In genomic region chr11:5901320-5901719, GRCm38 (mm10) we compare ENCODE assay signal across 10 mouse cellular contexts. TPM values are rescaled to one million over a fixed set of nuclear protein-coding genes. Genes with fewer than 3 reads are reported as not detected.
A peak's percentile ranks its signal among the peaks of the same experiment; 100 is the strongest.
DNase-seq lines count a peak whose midpoint lies in the region; ATAC-seq and TF ChIP-seq lines count a peak whose summit lies in the region.
"Had no signal": no experiment of that assay in that cellular context is flagged by ENCODE, and none has a peak within 500 bp of the region (broad histone marks: within the 10 kb centered on the region; RNA-seq: fewer than 3 reads in every experiment).

No protein-coding gene starts in this region.

- no peak for TF ChIP-seq CTCF in cortical plate, adult 2 months (IDR thresholded peaks at IDR 0.05; ENCODE audit: extremely low read depth, insufficient read depth, low read length)

- peak overlapping the region; percentile 0; the same call in 1 of the 2 replicates for H3K27ac ChIP-seq in heart, embryonic 15.5 days
- H3K27ac ChIP-seq in cortical plate, adult 2 months (ENCODE audit: insufficient read depth, low read length): 0 out of 2 replicates have a peak overlapping the region, but pooled peaks have one; percentile 2
- peak overlapping the region; percentile 88 for H3K27ac ChIP-seq in hindbrain, embryonic 10.5 days
- peak overlapping the region; percentile 87 for H3K27ac ChIP-seq in midbrain, embryonic 10.5 days (replicated peaks)

- TF ChIP-seq POLR2A in cortical plate, adult 2 months (IDR thresholded peaks at IDR 0.05; ENCODE audit: extremely low read depth, insufficient read depth, low read length): no peak

- no peaks in the 10 kb centered on the region for H3K36me3 ChIP-seq in heart, embryonic 15.5 days
- H3K36me3 ChIP-seq in hindbrain, embryonic 10.5 days: no peaks in the 10 kb centered on the region
- no peaks in the 10 kb centered on the region for H3K36me3 ChIP-seq in midbrain, embryonic 10.5 days

- H3K4me3 ChIP-seq in heart, embryonic 15.5 days: peak overlapping the region; percentile 37
- H3K4me3 ChIP-seq in cortical plate, adult 2 months (ENCODE audit: insufficient read depth, low read length): peak overlapping the region; percentile 1; the same call in 1 of the 2 replicates
- H3K4me3 ChIP-seq in hindbrain, embryonic 10.5 days: peak overlapping the region; percentile 53
- H3K4me3 ChIP-seq in midbrain, embryonic 10.5 days: peak overlapping the region; percentile 56

- peak overlapping the region; percentile 59 for H3K4me2 ChIP-seq in heart, embryonic 15.5 days

- intact Hi-C loops in heart, postnatal 14 days (cut with DNase I): no loop called here

- peak overlapping the region; percentile 30; the same call in 1 of the 2 replicates for H3K9ac ChIP-seq in heart, embryonic 15.5 days

- H3K9me3 ChIP-seq in heart, embryonic 15.5 days (replicated peaks): no peaks in the 10 kb centered on the region
- H3K9me3 ChIP-seq in hindbrain, embryonic 10.5 days: no peaks in the 10 kb centered on the region
- no peaks in the 10 kb centered on the region for H3K9me3 ChIP-seq in midbrain, embryonic 10.5 days (replicated peaks)

- no peak for ATAC-seq in heart, embryonic 15.5 days (replicated peaks; ENCODE audit: insufficient number of reproducible peaks, insufficient read depth, low FRiP score, low read depth)

- DNase-seq in heart, postnatal 14 days: no peak
- DNase-seq in hindbrain, embryonic 10.5 days (ENCODE audit: low spot score): no peak
- no peak for DNase-seq in midbrain, embryonic 10.5 days (ENCODE audit: low spot score)
- no peak for DNase-seq in spleen, adult 12 weeks (ENCODE audit: low spot score)
- no peak for DNase-seq in thymus, postnatal 36 days
- no peak for DNase-seq in adrenal gland, adult 8-10 months

- H3K4me1 ChIP-seq in heart, embryonic 15.5 days (replicated peaks): peaks cover 44% of the 10 kb centered on the region
- peaks cover 6% of the 10 kb centered on the region; the same call in 1 of the 2 replicates for H3K4me1 ChIP-seq in cortical plate, adult 2 months (ENCODE audit: control insufficient read depth, insufficient read depth, low read length)
- peaks cover 62% of the 10 kb centered on the region for H3K4me1 ChIP-seq in hindbrain, embryonic 10.5 days (replicated peaks)
- H3K4me1 ChIP-seq in midbrain, embryonic 10.5 days: peaks cover 52% of the 10 kb centered on the region

- 39% methylated on average over 3 of the region's 3 CpGs for WGBS in heart, embryonic 15.5 days
- WGBS in hindbrain, embryonic 10.5 days: 14% methylated on average over 3 of the region's 3 CpGs
- WGBS in midbrain, embryonic 10.5 days: 13% methylated on average over 3 of the region's 3 CpGs

- peaks cover 20% of the 10 kb centered on the region; the same call in 1 of the 2 replicates for H3K27me3 ChIP-seq in heart, embryonic 15.5 days
- peaks cover 65% of the 10 kb centered on the region for H3K27me3 ChIP-seq in hindbrain, embryonic 10.5 days (ENCODE audit: insufficient read depth, poor library complexity, severe bottlenecking)
- H3K27me3 ChIP-seq in midbrain, embryonic 10.5 days (ENCODE audit: low read depth, poor library complexity, severe bottlenecking): peaks cover 77% of the 10 kb centered on the region

RNA-seq across cellular contexts. Expression of gene Myl7, which starts 2.7 kb away (rescaled TPM):
- polyA plus RNA-seq in heart, embryonic 15.5 days (2015; fragmentation: Nextera tagmentation; extraction: Ambion mirVana): 3,544 and 4,168 TPM in 2 replicates
- total RNA-seq in heart, postnatal 14 days (2021): 100 to 1,000 TPM; 304 to 849 TPM
- polyA plus RNA-seq in cortical plate, adult 2 months (2012; rRNA removed): not detected in 2 replicates
- polyA plus RNA-seq in hindbrain, embryonic 10.5 days (2016; fragmentation: Nextera tagmentation; extraction: Ambion mirVana): 2.6 and 14.6 TPM in 2 replicates
- 2.5 and 3.7 TPM in 2 replicates for polyA plus RNA-seq in midbrain, embryonic 10.5 days (2016; fragmentation: Nextera tagmentation; extraction: Ambion mirVana)
- under 1 TPM in 1 of 4 experiments, not detected in 3; 0.73 TPM for total RNA-seq in adrenal gland, adult 8-10 months (2022)
- total RNA-seq: adrenal gland, adult 2 months; hematopoietic stem cell, adult 5-6 weeks had no signal

RNA-seq across cellular contexts. Expression of gene Pold2, which starts 23.2 kb away (rescaled TPM):
- 96.4 and 112 TPM in 2 replicates for polyA plus RNA-seq in heart, embryonic 15.5 days (2015; fragmentation: Nextera tagmentation; extraction: Ambion mirVana)
- 10 to 100 TPM; 31.0 to 33.0 TPM for total RNA-seq in heart, postnatal 14 days (2021)
- 26.2 and 26.3 TPM in 2 replicates for polyA plus RNA-seq in cortical plate, adult 2 months (2012; rRNA removed)
- polyA plus RNA-seq in hindbrain, embryonic 10.5 days (2016; fragmentation: Nextera tagmentation; extraction: Ambion mirVana): 137 and 152 TPM in 2 replicates
- 148 and 160 TPM in 2 replicates for polyA plus RNA-seq in midbrain, embryonic 10.5 days (2016; fragmentation: Nextera tagmentation; extraction: Ambion mirVana)
- 10 to 100 TPM; 39.6 to 67.0 (median 51.5) TPM for total RNA-seq in adrenal gland, adult 8-10 months (2022)

RNA-seq across cellular contexts. Expression of gene Aebp1, which starts 39.6 kb away (rescaled TPM):
- polyA plus RNA-seq in heart, embryonic 15.5 days (2015; fragmentation: Nextera tagmentation; extraction: Ambion mirVana): 31.7 and 43.7 TPM in 2 replicates
- 10 to 100 TPM; 27.1 to 32.5 TPM for total RNA-seq in heart, postnatal 14 days (2021)
- 11.3 and 14.0 TPM in 2 replicates for polyA plus RNA-seq in cortical plate, adult 2 months (2012; rRNA removed)
- 12.5 and 24.3 TPM in 2 replicates for polyA plus RNA-seq in hindbrain, embryonic 10.5 days (2016; fragmentation: Nextera tagmentation; extraction: Ambion mirVana)
- 8.1 and 13.5 TPM in 2 replicates for polyA plus RNA-seq in midbrain, embryonic 10.5 days (2016; fragmentation: Nextera tagmentation; extraction: Ambion mirVana)
- 100 to 1,000 TPM; 443 to 768 (median 514) TPM for total RNA-seq in adrenal gland, adult 8-10 months (2022)

RNA-seq across cellular contexts. Expression of gene Gck, which starts 48.6 kb away (rescaled TPM):
- polyA plus RNA-seq in heart, embryonic 15.5 days (2015; fragmentation: Nextera tagmentation; extraction: Ambion mirVana): 0.72 and 2.0 TPM in 2 replicates
- total RNA-seq in heart, postnatal 14 days (2021): 1 to 10 TPM; 4.6 to 6.6 TPM
- polyA plus RNA-seq in cortical plate, adult 2 months (2012; rRNA removed): 0.86 and 1.4 TPM in 2 replicates
- polyA plus RNA-seq in hindbrain, embryonic 10.5 days (2016; fragmentation: Nextera tagmentation; extraction: Ambion mirVana): 2.5 and 3.8 TPM in 2 replicates
- polyA plus RNA-seq in midbrain, embryonic 10.5 days (2016; fragmentation: Nextera tagmentation; extraction: Ambion mirVana): 2.5 and 2.9 TPM in 2 replicates
- total RNA-seq in adrenal gland, adult 8-10 months (2022): 1 to 10 TPM; 2.8 to 5.4 (median 4.0) TPM
- total RNA-seq: hematopoietic stem cell, adult 5-6 weeks had no signal

RNA-seq across cellular contexts. Expression of gene Ykt6, which starts 54.2 kb away (rescaled TPM):
- 33.6 and 42.2 TPM in 2 replicates for polyA plus RNA-seq in heart, embryonic 15.5 days (2015; fragmentation: Nextera tagmentation; extraction: Ambion mirVana)
- 10 to 100 TPM; 72.2 to 75.4 TPM for total RNA-seq in heart, postnatal 14 days (2021)
- 64.7 and 65.3 TPM in 2 replicates for polyA plus RNA-seq in cortical plate, adult 2 months (2012; rRNA removed)
- 53.4 and 54.5 TPM in 2 replicates for polyA plus RNA-seq in hindbrain, embryonic 10.5 days (2016; fragmentation: Nextera tagmentation; extraction: Ambion mirVana)
- 54.5 and 60.4 TPM in 2 replicates for polyA plus RNA-seq in midbrain, embryonic 10.5 days (2016; fragmentation: Nextera tagmentation; extraction: Ambion mirVana)
- total RNA-seq in adrenal gland, adult 8-10 months (2022): 10 to 100 TPM; 73.5 to 98.2 (median 85.7) TPM

Comparison
In these comparisons a context has a peak if more than half of its experiments do, and no peak if none do; other contexts are left out.
1. H3K27ac ChIP-seq: peak in every context shown above with its lines; median percentile 88 in hindbrain, embryonic 10.5 days; 87 in midbrain, embryonic 10.5 days; 2 in cortical plate, adult 2 months; 0 in heart, embryonic 15.5 days.
2. H3K4me3 ChIP-seq: peak in every context shown above with its lines; median percentile 56 in midbrain, embryonic 10.5 days; 53 in hindbrain, embryonic 10.5 days; 37 in heart, embryonic 15.5 days; 1 in cortical plate, adult 2 months.
3. RNA of gene Myl7, which starts 2.7 kb away (polyA plus RNA-seq): 3,544 to 4,168 TPM in heart, embryonic 15.5 days; 2.5 to 3.7 TPM in midbrain, embryonic 10.5 days, 2.6 to 14.6 TPM in hindbrain, embryonic 10.5 days and not detected in cortical plate, adult 2 months; every median in the first group is over 100 times any median in the second.